Mouse (Mus musculus): ENCODE results near the gene Birc5. TPM values are rescaled to one million over a fixed set of nuclear protein-coding genes. Genes with fewer than 3 reads are reported as not detected.

Birc5 gene
- total RNA-seq, 2 experiments from 2014 or later, result 5.0 to 5.2 TPM

- DNase-seq (ENCODE audit: low spot score in 2 of 2), result no peak
These were observed 5.2 kb downstream of the Birc5 start for GRCm38 (mm10) chr11:117854241-117854640.

GRCm38 (mm10) chr11:117855360-117855759, 6.3 kb downstream of the Birc5 start:
- no peak for DNase-seq (ENCODE audit: low spot score in 2 of 2)

- no peak for DNase-seq (ENCODE audit: low spot score in 2 of 2)
These were observed 6.9 kb downstream of the Birc5 start for GRCm38 (mm10) chr11:117855975-117856374.

- no peak for DNase-seq (ENCODE audit: low spot score in 2 of 2)
These were observed 8.4 kb downstream of the Birc5 start for GRCm38 (mm10) chr11:117857462-117857861.

- no peak for DNase-seq (ENCODE audit: low spot score in 2 of 2)
These were observed 9.3 kb downstream of the Birc5 start for GRCm38 (mm10) chr11:117858392-117858791.

- DNase-seq (ENCODE audit: low spot score in 2 of 2), result no peak
These were observed 11.6 kb downstream of the Birc5 start, which contains the start of gene Tmem235 for GRCm38 (mm10) chr11:117860601-117861000. TSS of gene Tmem235 (plus strand) at chr11:117860752.

- DNase-seq (ENCODE audit: low spot score in 2 of 2), result no peak
These were observed 14.3 kb downstream of the Birc5 start for GRCm38 (mm10) chr11:117863174-117863856.

GRCm38 (mm10) chr11:117864805-117865204, 15.8 kb downstream of the Birc5 start:
- no peak for DNase-seq (ENCODE audit: low spot score in 2 of 2)

- DNase-seq (ENCODE audit: low spot score in 2 of 2), result no peak
These were observed 16.9 kb downstream of the Birc5 start for GRCm38 (mm10) chr11:117865988-117866387.

- DNase-seq (ENCODE audit: low spot score in 2 of 2), result peak; percentile 82 to 86
These were observed 21.8 kb downstream of the Birc5 start for GRCm38 (mm10) chr11:117870688-117871365.

GRCm38 (mm10) chr11:117871376-117871775, 22.3 kb downstream of the Birc5 start:
- DNase-seq (ENCODE audit: low spot score in 2 of 2), result no peak

GRCm38 (mm10) chr11:117871911-117872584, 23.0 kb downstream of the Birc5 start:
- no peak for DNase-seq (ENCODE audit: low spot score in 2 of 2)

GRCm38 (mm10) chr11:117872861-117873608, 24.0 kb downstream of the Birc5 start, which contains the start of gene Tha1:
TSS of gene Tha1 (minus strand) at chr11:117873481.
- peak; percentile 68 to 76 for DNase-seq (ENCODE audit: low spot score in 2 of 2)

- DNase-seq (ENCODE audit: low spot score in 2 of 2), result no peak
These were observed 25.4 kb downstream of the Birc5 start for GRCm38 (mm10) chr11:117874419-117874818.

GRCm38 (mm10) chr11:117875681-117876080, 26.6 kb downstream of the Birc5 start:
- DNase-seq (ENCODE audit: low spot score in 2 of 2), result no peak

GRCm38 (mm10) chr11:117877917-117878745, 29.1 kb downstream of the Birc5 start:
- peak; percentile 59 to 63 for DNase-seq (ENCODE audit: low spot score in 2 of 2)

- DNase-seq (ENCODE audit: low spot score in 2 of 2), result peak in 1 of 2 experiments; percentile 44
These were observed 29.8 kb downstream of the Birc5 start for GRCm38 (mm10) chr11:117878892-117879291.

- DNase-seq (ENCODE audit: low spot score in 2 of 2), result no peak
These were observed 30.6 kb downstream of the Birc5 start for GRCm38 (mm10) chr11:117879676-117880075.

- DNase-seq (ENCODE audit: low spot score in 2 of 2), result no peak
These were observed 31.4 kb downstream of the Birc5 start for GRCm38 (mm10) chr11:117880336-117880976.

GRCm38 (mm10) chr11:117880977-117881358, 31.9 kb downstream of the Birc5 start:
- DNase-seq (ENCODE audit: low spot score in 2 of 2), result no peak
